Mouse (Mus musculus) stomach, adult 2 months (tissue): ENCODE data around the gene Upk3b. TPM values are rescaled to one million over a fixed set of nuclear protein-coding genes. Genes with fewer than 3 reads are reported as not detected.

Experiments
- polyA plus RNA-seq: library from polyadenylated mRNA; depleted of rRNA; stranded (reverse); fragments of >200 nt; gene quantifications from 2 replicates; pipeline ENCODE4 v1.2.3, GENCODE M21; 2012; rRNA removed

Upk3b gene
- 3.1 and 5.7 TPM in 2 replicates for polyA plus RNA-seq

GRCm38 (mm10) chr5:136038258-136039214, at the start of gene Upk3b:
Upk3b (plus strand) TSS chr5:136038496.

GRCm38 (mm10) chr5:135994725-135995687, 43.3 kb upstream of the Upk3b start, which contains the start of gene Dtx2:
Dtx2 (plus strand) TSS chr5:135994800.

GRCm38 (mm10) chr5:136054301-136055077, 16.2 kb downstream of the Upk3b start, which contains the start of gene Upk3bl:
Upk3bl (plus strand) TSS chr5:136054492.

GRCm38 (mm10) chr5:136083669-136084107, 45.4 kb downstream of the Upk3b start, which contains the start of gene Rasa4:
Rasa4 (plus strand) TSS chr5:136083916.

Other genes starting within 250 kb of the Upk3b start
- gene Srrm3, start 231.6 kb upstream of the Upk3b start, polyA plus RNA-seq = 0.34 and 0.60 TPM in 2 replicates
- 879 and 2,002 TPM in 2 replicates for gene Hspb1, start 150.6 kb upstream of the Upk3b start, polyA plus RNA-seq
- 34.2 and 36.6 TPM in 2 replicates for gene Ywhag, start 103.9 kb upstream of the Upk3b start, polyA plus RNA-seq
- gene Ssc4d, start 64.0 kb upstream of the Upk3b start, polyA plus RNA-seq = 3.3 and 4.2 TPM in 2 replicates
- gene Zp3, start 58.4 kb upstream of the Upk3b start, polyA plus RNA-seq = not detected in 2 replicates
- gene Dtx2, start 43.7 kb upstream of the Upk3b start, polyA plus RNA-seq = 10.3 and 14.2 TPM in 2 replicates
- 0.33 and 1.4 TPM in 2 replicates for gene Upk3bl, start 16.0 kb downstream of the Upk3b start, polyA plus RNA-seq
- gene Rasa4, start 45.4 kb downstream of the Upk3b start, polyA plus RNA-seq = 12.7 and 14.4 TPM in 2 replicates
- 20.7 and 23.2 TPM in 2 replicates for gene Polr2j, start 78.1 kb downstream of the Upk3b start, polyA plus RNA-seq
- gene Lrwd1, start 97.6 kb downstream of the Upk3b start, polyA plus RNA-seq = 10.4 and 13.1 TPM in 2 replicates
- 8.6 and 11.6 TPM in 2 replicates for gene Alkbh4, start 97.7 kb downstream of the Upk3b start, polyA plus RNA-seq
- gene Orai2, start 132.2 kb downstream of the Upk3b start, polyA plus RNA-seq = 26.6 and 28.5 TPM in 2 replicates
- 1.5 and 1.6 TPM in 2 replicates for gene Prkrip1, start 160.5 kb downstream of the Upk3b start, polyA plus RNA-seq
- 1.5 and 3.4 TPM in 2 replicates for gene Sh2b2, start 208.1 kb downstream of the Upk3b start, polyA plus RNA-seq